Mouse (Mus musculus) layer of hippocampus, postnatal 25 days (tissue): ENCODE results near the gene Gpr3. TPM values are rescaled to one million over a fixed set of nuclear protein-coding genes. Genes with fewer than 3 reads are reported as not detected.
A peak's percentile ranks its signal among the peaks of the same experiment; 100 is the strongest.

ENCODE experiments used
- DNase-seq, 2 experiments: peaks; one replicate each; pipeline ENCODE4 v3.0.0; 2022; ENCODE audit warnings: mixed read lengths in 2 of 2, low spot score in 1 of 2; ENCODE audit errors: extremely low spot score in 1 of 2
- microRNA-seq, 2 experiments: library from miRNA; unstranded; fragments of <30 nt; microRNA quantifications; one replicate each; pipeline ENCODE4 v1.2.0; 2021
- total RNA-seq, 2 experiments: library from RNA; stranded (reverse); gene quantifications; 2 replicates each; pipeline ENCODE4 v1.2.3; 2021

The Gpr3 gene
- total RNA-seq, 2 experiments from 2014 or later = 5.3 to 8.2 TPM

- DNase-seq = no peak
Measured at GRCm38 (mm10) chr4:133175274-133175673, 37.1 kb downstream of the Gpr3 start.

DNA sequence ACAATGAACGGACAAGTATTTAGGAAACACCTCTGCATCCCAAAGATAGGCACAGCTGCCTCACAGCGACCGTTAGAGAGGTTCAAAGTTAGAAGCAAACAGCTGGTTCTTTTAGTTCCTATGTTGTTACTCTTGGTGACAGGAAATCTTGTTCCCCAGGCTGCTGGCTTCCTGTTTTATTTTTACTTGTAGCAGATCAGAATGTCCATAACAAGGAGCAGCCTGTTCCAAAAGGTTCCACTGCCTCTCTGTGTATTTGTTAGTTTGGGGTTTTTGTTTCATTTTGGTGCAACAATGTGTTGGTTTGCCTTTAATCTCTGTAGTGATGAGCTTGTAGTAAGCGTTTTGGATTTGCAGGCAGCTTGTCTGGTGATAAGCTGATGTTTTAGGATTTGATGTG, 38.0 kb downstream of the Gpr3 start:
- no peak for DNase-seq

GRCm38 (mm10) chr4:133172451-133172850, 39.9 kb downstream of the Gpr3 start:
- DNase-seq = no peak

GRCm38 (mm10) chr4:133170616-133171015, 41.7 kb downstream of the Gpr3 start:
- peak in 1 of 2 experiments; percentile 24 for DNase-seq

GRCm38 (mm10) chr4:133170056-133170524, 42.2 kb downstream of the Gpr3 start:
- no peak for DNase-seq

GRCm38 (mm10) chr4:133169237-133170055, 42.9 kb downstream of the Gpr3 start:
- DNase-seq = no peak

GRCm38 (mm10) chr4:133166773-133167172, 45.6 kb downstream of the Gpr3 start:
- no peak for DNase-seq

- DNase-seq = no peak
Measured at GRCm38 (mm10) chr4:133162196-133162595, 50.1 kb downstream of the Gpr3 start.

GRCm38 (mm10) chr4:133160821-133161220, 51.5 kb downstream of the Gpr3 start:
- no peak for DNase-seq

DNA sequence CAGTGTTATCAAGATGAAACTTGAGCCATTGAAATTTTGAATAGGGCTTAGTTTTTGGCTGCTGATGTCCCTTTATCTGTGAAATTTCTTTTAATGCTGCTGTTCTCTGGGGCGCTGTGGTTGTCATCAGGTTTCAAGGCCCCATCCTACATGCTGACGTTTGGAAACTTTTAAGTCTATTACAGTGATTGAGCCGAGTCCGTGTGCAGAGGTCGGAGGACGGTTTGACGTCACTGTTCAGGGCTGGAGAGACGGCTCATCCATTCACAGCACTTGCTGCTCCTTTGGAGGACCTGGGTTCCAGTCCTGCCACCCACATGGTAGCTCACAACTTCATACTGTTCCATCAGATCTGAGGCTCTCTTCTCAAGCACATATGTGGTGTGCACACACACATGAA, 52.1 kb downstream of the Gpr3 start:
- no peak for DNase-seq

GRCm38 (mm10) chr4:133159646-133160045, 52.7 kb downstream of the Gpr3 start:
- no peak for DNase-seq

Small RNA genes lying within 50 kb of the gene (microRNA-seq; reads per million reads assigned to microRNA genes)
- gene Mir7017 = 1.6 to 1.8 reads per million in 2 experiments

Other genes with a start within 250 kb of the Gpr3 start
- under 1 TPM; 0.07 to 0.14 TPM for gene Fgr, start 238.4 kb downstream of the Gpr3 start, total RNA-seq
- gene Ahdc1, start 201.3 kb downstream of the Gpr3 start, total RNA-seq = 100 to 1,000 TPM in 1 of 2 experiments, 10 to 100 TPM in 1; 96.9 to 109 TPM
- gene Wasf2, start 82.0 kb downstream of the Gpr3 start, total RNA-seq = 10 to 100 TPM; 28.9 to 32.8 TPM
- gene Cd164l2, start 405 bp downstream of the Gpr3 start, total RNA-seq = 1 to 10 TPM; 2.8 to 5.6 TPM
- 1 to 10 TPM; 3.0 to 6.0 TPM for gene Map3k6, start 28.3 kb upstream of the Gpr3 start, total RNA-seq
- gene Sytl1, start 50.6 kb upstream of the Gpr3 start, total RNA-seq = under 1 TPM; 0.37 to 0.54 TPM
- 10 to 100 TPM; 85.7 to 92.6 TPM for gene Tmem222, start 65.3 kb upstream of the Gpr3 start, total RNA-seq
- 10 to 100 TPM; 84.4 to 85.8 TPM for gene Wdtc1, start 140.9 kb upstream of the Gpr3 start, total RNA-seq
- gene Slc9a1, start 157.2 kb upstream of the Gpr3 start, total RNA-seq = 10 to 100 TPM; 59.6 to 62.8 TPM